Mouse (Mus musculus) spleen, postnatal 4 days (tissue): ENCODE measurements at regions not wholly inside any gene's neighbourhood (a gene's known extent, or its start where the extent isn't known, plus 50 kb on each side); places are given as distances from the start of the nearest gene placed in this dataset.

Source experiments
- DNase-seq, 2 experiments: peaks; one replicate each; pipeline ENCODE4 v3.0.0; 2022; ENCODE audit warnings: low spot score in 2 of 2

DNA sequence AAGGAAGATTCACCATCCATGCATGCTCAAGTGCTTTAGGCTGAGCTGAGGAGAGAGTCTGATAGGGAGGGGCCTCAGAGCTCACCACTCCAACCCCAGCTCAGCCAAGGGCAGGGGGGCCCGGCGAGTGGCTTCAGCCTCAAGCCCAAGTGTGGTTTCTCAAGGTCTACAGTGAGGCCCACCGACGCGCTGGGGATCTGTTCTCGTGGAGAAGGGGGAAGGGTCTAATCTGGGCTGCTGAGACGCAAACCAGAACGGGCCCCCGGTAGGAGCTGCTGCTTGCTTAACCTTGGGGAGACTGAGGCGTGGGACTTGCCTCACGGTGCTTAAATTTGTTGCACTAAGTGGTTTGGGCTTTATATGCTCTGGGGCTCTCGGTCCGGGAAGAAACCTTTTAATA, 70.9 kb downstream of the Asb1 start:
- no peak for DNase-seq

DNA sequence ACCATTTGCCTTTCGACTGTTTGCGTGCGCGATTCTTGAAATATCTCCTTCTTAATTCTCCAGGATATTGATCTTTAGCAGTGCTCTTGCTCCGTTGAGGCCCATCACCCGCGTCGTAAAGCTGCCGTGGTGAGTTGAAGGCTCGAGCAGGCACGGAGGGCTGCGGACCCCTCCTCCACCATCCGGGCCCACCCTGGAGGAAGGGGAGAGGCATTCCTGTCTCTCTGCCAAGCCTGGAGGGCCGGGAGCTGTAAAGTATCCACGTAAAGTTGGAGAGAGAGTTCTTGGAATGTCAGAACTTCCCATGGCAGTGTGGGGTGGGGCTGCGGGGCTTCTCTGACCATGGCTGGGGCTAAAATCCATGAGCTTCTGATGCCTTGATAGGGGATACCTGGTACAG, 71.3 kb downstream of the Asb1 start:
- DNase-seq: no peak

DNA sequence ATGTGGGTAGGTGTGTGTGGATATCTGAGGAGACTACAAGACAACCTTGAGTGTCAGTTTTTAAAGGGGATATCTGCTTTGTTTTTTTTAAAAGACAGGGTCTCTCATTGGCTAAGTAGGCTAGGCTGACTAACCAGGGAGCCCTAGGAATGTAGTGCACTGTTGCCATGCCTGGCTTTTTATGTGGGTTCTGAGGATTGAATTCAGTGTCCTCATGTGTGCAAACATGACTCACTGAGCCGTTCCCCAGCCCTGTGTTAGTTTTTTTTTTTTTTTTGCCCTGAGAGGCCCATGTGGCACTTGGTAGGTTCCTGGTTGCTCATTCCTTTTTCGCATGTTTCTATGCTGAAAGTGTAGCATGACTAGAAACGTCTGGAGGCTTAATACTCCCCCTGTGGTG, 72.6 kb downstream of the Asb1 start:
- DNase-seq: no peak

DNA sequence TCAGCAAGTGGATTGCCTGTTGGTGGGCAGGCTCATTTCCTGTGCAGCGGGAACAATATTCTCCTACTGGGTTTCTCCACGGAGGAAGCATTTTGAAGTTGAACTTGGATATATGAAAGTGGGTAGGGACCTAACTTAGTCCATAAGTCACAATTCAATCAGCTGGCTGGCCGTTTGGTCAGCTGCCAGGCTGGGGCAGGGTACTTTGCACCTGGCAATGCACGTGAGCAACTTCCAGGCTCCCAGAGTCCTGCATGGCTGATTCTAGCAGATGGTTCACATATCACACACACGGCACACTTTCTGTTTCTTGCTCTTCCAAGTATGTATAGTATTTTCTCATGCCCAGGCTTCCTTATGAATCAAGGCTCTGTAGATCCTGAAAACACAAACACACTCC, 75.1 kb downstream of the Asb1 start:
- DNase-seq: no peak

DNA sequence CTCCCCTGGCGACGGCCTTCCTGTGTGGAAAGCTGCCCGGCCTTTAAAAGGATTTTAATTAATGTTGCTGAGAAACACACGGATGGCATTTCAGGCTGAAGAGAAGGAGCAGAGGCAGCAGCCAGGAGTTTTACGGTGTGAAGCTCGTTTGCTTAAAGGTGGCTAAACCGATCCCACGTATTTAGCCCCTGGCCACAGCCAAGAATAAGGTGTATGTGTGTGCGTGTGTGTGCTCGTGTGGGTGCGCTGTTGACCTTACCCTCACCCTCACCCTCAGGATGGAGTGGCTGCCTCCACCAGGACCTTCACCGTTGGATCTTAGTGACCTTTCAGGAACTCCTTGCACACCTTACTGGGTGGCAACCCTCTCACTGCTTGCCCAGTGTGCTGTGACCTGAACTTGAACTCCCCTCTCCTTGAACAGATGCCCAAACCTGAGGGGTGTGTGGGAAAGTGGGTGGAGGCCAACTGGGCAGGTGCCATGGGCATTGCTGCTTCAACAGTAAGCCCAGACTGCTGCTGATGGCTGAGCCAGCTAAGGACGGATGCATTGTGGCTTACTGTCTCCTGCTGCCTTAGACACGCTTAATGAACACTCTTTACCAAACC, 78.3 kb downstream of the Asb1 start:
- DNase-seq: no peak

- no peak for DNase-seq
Measured at GRCm38 (mm10) chr1:91621141-91621540, 80.8 kb downstream of the Asb1 start.

GRCm38 (mm10) chr1:91622874-91623273, 82.5 kb downstream of the Asb1 start:
- DNase-seq: no peak

DNA sequence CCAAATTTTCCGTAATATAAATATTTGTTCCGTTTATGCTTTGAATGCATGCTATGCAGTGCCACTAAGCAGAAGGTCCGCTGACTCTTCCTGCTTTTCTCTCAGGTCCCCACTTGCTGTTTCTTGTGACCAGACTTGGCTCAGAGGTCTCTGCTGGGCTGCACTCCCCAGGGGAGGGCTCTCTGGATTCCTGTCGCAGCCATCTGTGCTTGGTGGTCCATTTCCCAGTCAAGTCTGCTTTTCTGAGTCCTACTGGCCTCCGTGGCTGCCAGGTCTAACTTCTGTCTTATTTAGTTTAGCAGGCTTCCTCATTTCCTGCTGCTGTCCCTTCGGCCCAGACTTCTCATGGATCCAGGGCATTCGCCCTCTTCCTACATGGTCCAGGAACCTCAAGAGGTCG, 83.7 kb downstream of the Asb1 start:
- DNase-seq: no peak

DNA sequence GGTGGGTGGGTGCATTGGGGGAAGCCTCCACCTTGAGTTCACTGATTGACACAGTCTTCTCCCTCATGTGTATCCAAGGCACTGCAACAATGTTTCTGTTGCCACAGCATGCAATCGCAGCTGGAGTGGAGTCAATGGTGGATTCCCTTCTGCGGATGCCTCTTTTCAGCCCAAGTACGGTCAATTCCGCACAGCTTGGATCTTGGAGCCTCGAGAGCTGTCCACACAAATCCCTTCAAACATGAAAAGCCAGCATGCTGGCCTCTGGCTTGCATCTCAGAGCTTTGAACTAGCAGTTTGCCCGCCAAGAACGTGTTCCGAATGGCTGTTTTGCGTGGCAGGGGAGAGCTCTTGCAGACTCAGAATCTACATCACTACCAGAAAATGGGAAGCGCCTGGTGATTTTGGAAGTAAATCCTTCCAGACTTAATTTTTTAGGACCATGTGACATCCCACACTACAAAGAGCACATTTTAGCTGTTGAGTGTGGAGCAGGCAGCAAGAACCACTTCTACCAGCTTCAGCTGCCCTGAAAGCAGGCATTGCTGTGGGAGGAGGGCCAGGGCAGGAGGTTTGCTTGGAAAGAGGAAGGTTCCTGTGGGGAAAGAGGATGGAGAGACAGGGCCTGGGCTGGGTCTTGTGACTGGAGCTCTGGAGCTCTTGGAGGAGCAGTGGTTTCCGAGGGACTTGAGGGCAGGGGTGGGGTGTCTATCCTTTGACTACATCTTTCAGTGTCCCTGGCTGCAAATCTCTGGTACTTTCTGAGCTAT, 84.4 kb downstream of the Asb1 start:
- no peak for DNase-seq

GRCm38 (mm10) chr1:91626090-91626489, 85.7 kb downstream of the Asb1 start:
- DNase-seq: no peak

GRCm38 (mm10) chr1:91630206-91630605, 89.9 kb downstream of the Asb1 start:
- DNase-seq: no peak

GRCm38 (mm10) chr1:91630871-91631410, 90.6 kb downstream of the Asb1 start:
- DNase-seq: no peak

DNA sequence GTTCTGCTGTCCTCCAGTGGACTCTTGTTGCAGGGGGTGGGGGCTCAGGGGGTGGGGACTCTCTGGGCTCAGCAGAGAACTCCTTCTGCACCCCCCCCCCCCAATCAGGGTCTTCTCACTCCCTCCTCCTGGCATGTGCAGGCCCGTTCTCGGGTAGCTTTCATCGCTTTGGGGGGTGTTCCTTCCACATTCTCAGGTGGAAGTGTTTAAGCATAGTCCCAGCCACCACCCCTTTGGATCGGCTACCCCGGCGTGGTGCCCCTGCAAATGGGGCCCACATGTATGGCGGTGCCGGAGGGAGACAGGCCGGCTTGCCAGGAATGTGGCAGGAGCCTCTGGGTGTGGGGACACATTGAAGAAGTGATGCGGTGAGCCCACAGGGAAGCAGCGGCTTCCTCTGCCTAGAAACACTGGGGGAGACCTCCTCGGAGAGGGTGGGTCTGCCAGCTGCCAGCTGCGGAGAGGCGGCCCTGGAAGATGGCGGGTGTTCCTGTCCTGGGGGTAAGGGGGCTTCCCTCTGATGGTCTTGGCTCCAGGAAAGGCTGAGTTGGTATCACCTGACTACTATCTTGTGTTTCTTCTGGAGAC, 92.7 kb downstream of the Asb1 start:
- no peak for DNase-seq

GRCm38 (mm10) chr1:91636571-91636970, 96.2 kb downstream of the Asb1 start:
- DNase-seq: no peak

DNA sequence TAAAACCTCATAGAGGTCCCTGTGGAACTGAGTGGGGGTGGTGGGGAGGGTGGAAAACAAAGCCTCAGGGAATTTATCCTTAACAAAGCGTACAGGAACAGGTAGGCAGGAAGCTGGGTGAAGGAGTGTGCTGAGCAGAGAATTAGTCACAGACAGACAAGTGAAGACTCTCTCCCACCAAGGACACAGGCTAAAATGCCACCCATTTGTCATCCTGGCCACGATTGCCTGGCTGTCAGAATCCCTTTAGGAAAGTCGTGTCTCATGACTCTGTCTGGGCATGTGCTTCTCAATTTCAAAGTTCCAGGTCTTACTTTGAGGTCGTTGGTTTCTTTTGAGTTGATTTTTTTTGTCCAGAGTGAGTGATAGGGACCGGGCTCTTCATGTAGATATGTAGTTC, 100.2 kb downstream of the Asb1 start:
- DNase-seq: no peak

GRCm38 (mm10) chr1:91658991-91659441, 118.7 kb downstream of the Asb1 start:
- peak in 1 of 2 experiments; percentile 5 for DNase-seq

DNA sequence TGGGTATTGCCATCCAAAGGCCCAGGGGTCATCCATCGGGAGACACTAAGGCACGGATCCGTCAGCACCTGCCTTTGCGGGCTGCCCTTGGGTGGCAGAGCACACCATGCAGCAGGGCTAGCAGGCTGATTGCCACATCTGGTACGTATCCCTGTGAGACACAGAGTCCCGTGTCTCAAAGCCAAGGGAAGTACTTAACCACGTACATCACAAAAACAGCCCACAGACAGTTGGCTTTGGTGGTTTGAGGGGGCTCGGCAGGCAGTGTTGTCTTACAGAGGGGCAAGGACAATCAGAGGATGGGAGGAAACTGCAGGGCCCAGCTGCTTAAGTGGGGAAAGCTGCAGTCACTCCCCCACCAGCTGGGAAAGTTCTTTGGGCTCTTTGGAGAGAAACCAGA, 119.1 kb downstream of the Asb1 start:
- peak in 1 of 2 experiments; percentile 11 for DNase-seq

DNA sequence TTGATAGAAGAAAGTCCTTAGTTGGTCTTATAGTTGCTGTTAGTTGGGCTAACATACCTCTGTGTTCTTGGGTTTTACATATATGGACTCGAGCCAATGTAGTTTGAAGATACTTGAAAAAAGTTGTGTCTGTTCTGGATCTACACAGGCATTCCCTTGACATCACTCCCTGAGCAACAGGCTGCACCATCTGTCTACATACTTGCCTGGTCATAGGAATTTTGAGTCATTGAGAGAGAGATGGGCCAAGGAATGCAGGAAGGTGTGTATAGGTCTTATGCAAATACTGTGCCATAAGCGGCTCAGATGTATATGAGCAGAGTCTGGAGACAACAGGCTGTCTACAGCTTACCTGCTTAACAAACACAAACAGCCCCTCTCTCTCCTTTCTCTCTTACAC, 122.9 kb downstream of the Asb1 start:
- no peak for DNase-seq

DNA sequence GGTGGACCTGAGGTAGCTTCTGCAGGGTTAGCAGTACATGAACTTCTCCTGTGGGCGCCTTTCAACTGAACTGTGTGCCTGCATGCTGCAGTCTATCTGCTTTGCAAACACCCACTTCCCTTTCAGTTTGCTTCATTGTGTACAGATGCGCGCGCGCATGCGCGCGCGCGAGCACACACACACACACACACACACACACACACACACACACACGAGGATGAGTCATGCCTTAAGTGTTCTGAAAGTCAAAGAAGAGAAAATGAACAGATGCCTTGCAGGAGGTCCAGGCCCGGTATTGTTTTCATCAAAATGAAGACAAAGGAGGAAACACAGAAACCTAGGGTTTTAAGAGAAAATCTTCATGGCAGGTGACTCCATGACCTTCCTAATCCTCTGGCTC, 124.3 kb downstream of the Asb1 start:
- no peak for DNase-seq

- DNase-seq: no peak
Measured at GRCm38 (mm10) chr1:91668530-91668929, 128.2 kb downstream of the Asb1 start.

DNA sequence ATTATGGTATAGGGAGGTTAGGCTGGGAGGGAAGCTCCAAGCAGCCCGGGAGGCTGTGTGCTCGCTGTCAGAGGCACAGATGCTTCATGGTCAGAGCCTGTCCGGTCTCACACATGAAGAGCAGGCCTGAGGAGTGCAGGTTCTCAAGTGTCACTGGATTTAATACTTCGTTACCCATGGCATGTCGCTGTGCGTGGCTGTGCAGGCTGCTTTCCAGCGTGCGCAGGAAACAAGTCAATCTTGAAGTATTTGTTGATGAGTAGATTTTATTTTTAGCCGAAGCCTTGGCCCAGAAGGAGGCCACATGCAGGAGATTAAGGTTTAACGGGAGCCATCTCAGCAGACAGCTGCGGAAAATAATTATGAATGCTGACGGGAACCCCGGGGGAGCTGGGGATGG, 130.3 kb upstream of the Twist2 start:
- DNase-seq: no peak

DNA sequence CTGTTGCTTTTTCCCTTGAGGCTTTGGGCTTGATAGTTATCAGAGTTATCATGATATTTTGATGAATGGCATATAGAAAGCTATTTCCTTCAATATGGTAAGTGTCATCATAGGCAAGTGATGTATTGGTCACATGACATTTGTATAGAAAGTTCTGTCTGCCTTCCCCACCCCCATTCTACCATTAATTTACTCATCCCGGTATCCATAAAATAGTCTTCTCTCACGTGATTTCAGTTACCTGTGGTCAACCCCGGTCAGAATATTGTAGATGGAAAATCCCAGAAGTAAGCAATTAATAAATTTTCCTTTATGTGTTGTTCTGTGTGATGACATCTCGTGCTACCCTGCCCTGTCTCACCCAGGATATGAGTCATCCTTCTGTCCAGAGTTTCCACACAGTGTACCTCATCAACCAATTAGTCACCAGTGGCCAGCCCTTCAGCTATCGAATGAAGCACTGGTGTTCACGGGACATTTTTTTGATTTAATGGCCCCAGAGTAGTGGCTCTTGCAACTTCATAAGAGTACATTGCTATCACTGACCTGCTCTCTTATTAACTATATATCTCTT, 127.1 kb upstream of the Twist2 start:
- DNase-seq: no peak

DNA sequence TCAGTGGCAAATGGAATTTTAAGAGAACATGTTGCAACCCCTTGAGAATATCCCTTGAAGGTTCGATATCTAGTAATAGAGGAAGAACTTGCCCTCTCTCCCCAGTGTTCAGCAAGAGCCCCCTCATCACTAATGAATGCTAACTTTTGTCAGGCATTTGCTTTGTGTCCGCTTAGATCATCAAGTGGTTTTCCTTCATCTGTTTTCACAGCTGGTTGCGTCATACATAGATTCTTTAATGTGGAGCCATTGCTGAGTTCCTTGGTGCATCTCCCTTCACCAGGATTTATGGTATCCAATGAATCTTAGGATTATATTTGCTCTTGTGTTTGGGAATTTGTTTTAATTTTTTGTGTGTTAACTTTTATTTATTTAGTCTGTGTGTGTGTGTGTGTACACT, 124.2 kb upstream of the Twist2 start:
- no peak for DNase-seq
